Mouse (Mus musculus): ENCODE results near the gene Ctbp1.

Gene Ctbp1

GRCm38 (mm10) chr5:33208533-33209245, 66.1 kb downstream of the Ctbp1 start:
- DNase-seq (ENCODE audit: low spot score) = no peak

- DNase-seq (ENCODE audit: low spot score) = no peak
Measured at GRCm38 (mm10) chr5:33207136-33207535, 67.7 kb downstream of the Ctbp1 start.

- DNase-seq (ENCODE audit: low spot score) = no peak
Measured at GRCm38 (mm10) chr5:33206328-33206727, 68.5 kb downstream of the Ctbp1 start.

- DNase-seq (ENCODE audit: low spot score) = no peak
Measured at GRCm38 (mm10) chr5:33204284-33204683, 70.5 kb downstream of the Ctbp1 start.

- peak; percentile 96 for DNase-seq (ENCODE audit: low spot score)
Measured at GRCm38 (mm10) chr5:33203691-33204242, 71.0 kb downstream of the Ctbp1 start.

GRCm38 (mm10) chr5:33203171-33203565, 71.6 kb downstream of the Ctbp1 start:
- DNase-seq (ENCODE audit: low spot score) = no peak

- no peak for DNase-seq (ENCODE audit: low spot score)
Measured at GRCm38 (mm10) chr5:33202516-33203170, 72.2 kb downstream of the Ctbp1 start.

- DNase-seq (ENCODE audit: low spot score) = no peak
Measured at GRCm38 (mm10) chr5:33201697-33202096, 73.1 kb downstream of the Ctbp1 start.

- no peak for DNase-seq (ENCODE audit: low spot score)
Measured at GRCm38 (mm10) chr5:33200071-33200470, 74.7 kb downstream of the Ctbp1 start.

All from retina, embryonic 14.5 days (tissue).